Mouse (Mus musculus) adrenal gland, postnatal 25 days (tissue): ENCODE results near the gene Chpf. TPM values are rescaled to one million over a fixed set of nuclear protein-coding genes. Genes with fewer than 3 reads are reported as not detected.
A peak's percentile ranks its signal among the peaks of the same experiment; 100 is the strongest.

Experiments
- DNase-seq: peaks from one replicate; pipeline ENCODE4 v3.0.0; 2021; ENCODE audit warnings: mixed read lengths
- total RNA-seq: library from RNA; stranded (reverse); gene quantifications from 2 replicates; pipeline ENCODE4 v1.2.3, GENCODE M21; 2021

Gene Chpf
- total RNA-seq, 1 experiment from 2014 or later = 50.1 TPM

GRCm38 (mm10) chr1:75499441-75499840 is 20.3 kb upstream of the Chpf start:
- DNase-seq = no peak

GRCm38 (mm10) chr1:75498897-75499296 is 19.8 kb upstream of the Chpf start:
- DNase-seq = no peak

- no peak for DNase-seq
Measured at GRCm38 (mm10) chr1:75494878-75495548, 15.9 kb upstream of the Chpf start.

- DNase-seq = no peak
Measured at GRCm38 (mm10) chr1:75492579-75493170, 13.6 kb upstream of the Chpf start.

- no peak for DNase-seq
Measured at GRCm38 (mm10) chr1:75490785-75491551, 11.9 kb upstream of the Chpf start.

- DNase-seq = peak; percentile 88
Measured at GRCm38 (mm10) chr1:75487405-75488161, 8.5 kb upstream of the Chpf start.

- DNase-seq = no peak
Measured at GRCm38 (mm10) chr1:75487040-75487404, 7.9 kb upstream of the Chpf start.

- DNase-seq = no peak
Measured at GRCm38 (mm10) chr1:75486561-75486960, 7.5 kb upstream of the Chpf start.

- DNase-seq = no peak
Measured at GRCm38 (mm10) chr1:75480735-75481134, 1.6 kb upstream of the Chpf start.

GRCm38 (mm10) chr1:75480036-75480435 is 929 bp upstream of the Chpf start:
- no peak for DNase-seq

GRCm38 (mm10) chr1:75479635-75479989 is 505 bp upstream of the Chpf start:
- DNase-seq = no peak

GRCm38 (mm10) chr1:75478497-75478896 is 610 bp downstream of the Chpf start:
- peak; percentile 54 for DNase-seq

- no peak for DNase-seq
Measured at GRCm38 (mm10) chr1:75477966-75478290, 1.2 kb downstream of the Chpf start.

- peak; percentile 89 for DNase-seq
Measured at GRCm38 (mm10) chr1:75477264-75477965, 1.7 kb downstream of the Chpf start.

GRCm38 (mm10) chr1:75476441-75476840 is 2.7 kb downstream of the Chpf start:
- DNase-seq = no peak

- peak; percentile 38 for DNase-seq
Measured at GRCm38 (mm10) chr1:75469287-75469825, 9.8 kb downstream of the Chpf start.

- peak; percentile 76 for DNase-seq
Measured at GRCm38 (mm10) chr1:75467215-75467927, 11.7 kb downstream of the Chpf start.

- no peak for DNase-seq
Measured at GRCm38 (mm10) chr1:75463652-75464204, 15.4 kb downstream of the Chpf start.

- DNase-seq = no peak
Measured at GRCm38 (mm10) chr1:75462636-75463035, 16.5 kb downstream of the Chpf start.

GRCm38 (mm10) chr1:75460297-75460696 is 18.8 kb downstream of the Chpf start:
- DNase-seq = no peak
